Comparison of ENCODE assay signal across 9 mouse cellular contexts in genomic region chr5:107947548-107947947, GRCm38 (mm10). TPM values are rescaled to one million over a fixed set of nuclear protein-coding genes. Genes with fewer than 3 reads are reported as not detected.
DNase-seq lines count a peak whose midpoint lies in the region; ATAC-seq and TF ChIP-seq lines count a peak whose summit lies in the region.
"Had no signal": no experiment of that assay in that cellular context is flagged by ENCODE, and none has a peak within 500 bp of the region (broad histone marks: within the 10 kb centered on the region; RNA-seq: fewer than 3 reads in every experiment).

No protein-coding gene starts in this region.

- DNase-seq in hindbrain, embryonic 14.5 days (ENCODE audit: low spot score), result peak; percentile 57
- DNase-seq in MN1 (ENCODE audit: low spot score), result peak; percentile 31
- peak; percentile 48 to 81 for DNase-seq in cerebellum, adult 2 months
- DNase-seq in limb, embryonic 14.5 days (ENCODE audit: low spot score), result peak; percentile 78
- no peak for DNase-seq in ovary, adult 18-20 months (ENCODE audit: low spot score)
- no peak for DNase-seq in thymus, postnatal 14 days

- WGBS in hindbrain, embryonic 14.5 days, result 67% methylated on average over 2 of the region's 2 CpGs
- 80% methylated on average over 2 of the region's 2 CpGs for WGBS in hindbrain, embryonic 13.5 days
- WGBS in cerebellum, adult 2 months, result 14% methylated on average over 2 of the region's 2 CpGs
- WGBS in limb, embryonic 14.5 days, result 40% methylated on average over 2 of the region's 2 CpGs

- H3K4me3 ChIP-seq in hindbrain, embryonic 14.5 days (replicated peaks; ENCODE audit: low read length), result no peak overlapping the region
- no peak overlapping the region for H3K4me3 ChIP-seq in hindbrain, embryonic 13.5 days
- no peak overlapping the region for H3K4me3 ChIP-seq in cerebellum, adult 2 months (replicated peaks; ENCODE audit: insufficient read depth, low read depth, low read length)
- H3K4me3 ChIP-seq in limb, embryonic 14.5 days (replicated peaks; ENCODE audit: low read length), result no peak overlapping the region
- H3K4me3 ChIP-seq: erythroblast, embryonic 14.5 days had no signal

- H3K9me3 ChIP-seq in hindbrain, embryonic 14.5 days (ENCODE audit: control insufficient read depth, low read length), result no peaks in the 10 kb centered on the region
- no peaks in the 10 kb centered on the region for H3K9me3 ChIP-seq in hindbrain, embryonic 13.5 days
- no peaks in the 10 kb centered on the region for H3K9me3 ChIP-seq in limb, embryonic 14.5 days (ENCODE audit: control insufficient read depth, low read length)

- ATAC-seq in hindbrain, embryonic 14.5 days (ENCODE audit: low FRiP score), result peak; percentile 24; the same call in 1 of the 2 replicates
- no peak for ATAC-seq in hindbrain, embryonic 13.5 days (ENCODE audit: low FRiP score)
- peak; percentile 62 for ATAC-seq in limb, embryonic 14.5 days (ENCODE audit: low FRiP score, low read depth)
- ATAC-seq in activated CD4-positive, CD25-positive, alpha-beta regulatory T cell, adult 4 months, result no peak

- no peaks in the 10 kb centered on the region for H3K27me3 ChIP-seq in hindbrain, embryonic 14.5 days (ENCODE audit: control insufficient read depth, insufficient read depth, low read length)
- no peaks in the 10 kb centered on the region for H3K27me3 ChIP-seq in hindbrain, embryonic 13.5 days
- no peaks in the 10 kb centered on the region for H3K27me3 ChIP-seq in cerebellum, adult 2 months (ENCODE audit: control insufficient read depth, insufficient read depth, low read length)
- H3K27me3 ChIP-seq in limb, embryonic 14.5 days (ENCODE audit: control insufficient read depth, insufficient read depth, low read length), result no peaks in the 10 kb centered on the region

- H3K4me1 ChIP-seq in hindbrain, embryonic 14.5 days (replicated peaks; ENCODE audit: control insufficient read depth, insufficient read depth, low read length), result no peaks in the 10 kb centered on the region
- no peaks in the 10 kb centered on the region for H3K4me1 ChIP-seq in hindbrain, embryonic 13.5 days (replicated peaks)
- peaks cover 6% of the 10 kb centered on the region; the same call in 1 of the 2 replicates for H3K4me1 ChIP-seq in cerebellum, adult 2 months (ENCODE audit: control insufficient read depth, insufficient read depth, low read length)
- no peaks in the 10 kb centered on the region for H3K4me1 ChIP-seq in limb, embryonic 14.5 days (ENCODE audit: control insufficient read depth, insufficient read depth, low read length)

- no peak for TF ChIP-seq CTCF in cerebellum, adult 2 months (IDR thresholded peaks at IDR 0.05; ENCODE audit: borderline replicate concordance, insufficient read depth, low read depth, low read length)

- H3K27ac ChIP-seq in hindbrain, embryonic 14.5 days, result no peak overlapping the region
- H3K27ac ChIP-seq in hindbrain, embryonic 13.5 days, result no peak overlapping the region
- H3K27ac ChIP-seq in cerebellum, adult 2 months (ENCODE audit: insufficient read depth, low read length), result 0 out of 2 replicates have a peak overlapping the region, but pooled peaks have one; percentile 7
- no peak overlapping the region for H3K27ac ChIP-seq in limb, embryonic 14.5 days (replicated peaks; ENCODE audit: low read depth, low read length)

- H3K9ac ChIP-seq in hindbrain, embryonic 14.5 days, result no peak overlapping the region
- H3K9ac ChIP-seq in hindbrain, embryonic 13.5 days, result no peak overlapping the region
- H3K9ac ChIP-seq in limb, embryonic 14.5 days (ENCODE audit: low read depth, low read length, severe bottlenecking), result no peak overlapping the region

- H3K4me2 ChIP-seq in hindbrain, embryonic 14.5 days (replicated peaks), result no peak overlapping the region
- H3K4me2 ChIP-seq in hindbrain, embryonic 13.5 days, result no peak overlapping the region
- no peak overlapping the region for H3K4me2 ChIP-seq in limb, embryonic 14.5 days (replicated peaks; ENCODE audit: low read depth, low read length, severe bottlenecking)

- H3K36me3 ChIP-seq in hindbrain, embryonic 14.5 days (replicated peaks; ENCODE audit: control insufficient read depth, insufficient read depth), result no peaks in the 10 kb centered on the region
- H3K36me3 ChIP-seq in hindbrain, embryonic 13.5 days, result no peaks in the 10 kb centered on the region
- no peaks in the 10 kb centered on the region for H3K36me3 ChIP-seq in limb, embryonic 14.5 days (ENCODE audit: control insufficient read depth, insufficient read depth, low read length)

- no peak for TF ChIP-seq POLR2A in cerebellum, adult 2 months (IDR thresholded peaks at IDR 0.05; ENCODE audit: borderline replicate concordance, insufficient read depth, low read length)
- TF ChIP-seq POLR2A in limb, embryonic 14.5 days (IDR thresholded peaks at IDR 0.05; ENCODE audit: borderline replicate concordance, extremely low read depth, insufficient read depth, insufficient read length), result no peak

RNA-seq across cellular contexts. Expression of gene Fam69a, which starts 39.3 kb away (rescaled TPM):
- 68.0 and 70.4 TPM in 2 replicates for polyA plus RNA-seq in hindbrain, embryonic 14.5 days (2014; fragmentation: Nextera tagmentation; extraction: Ambion mirVana)
- polyA plus RNA-seq in hindbrain, embryonic 13.5 days (2015; fragmentation: Nextera tagmentation; extraction: Ambion mirVana), result 44.6 and 49.3 TPM in 2 replicates
- 30.9 and 32.4 TPM in 2 replicates for polyA plus RNA-seq in cerebellum, adult 2 months (2012; rRNA removed)
- 6.4 and 8.9 TPM in 2 replicates for polyA plus RNA-seq in limb, embryonic 14.5 days (2012; rRNA removed)
- 30.1 and 31.3 TPM in 2 replicates for polyA plus RNA-seq in limb, embryonic 14.5 days (2014; fragmentation: Nextera tagmentation; extraction: Ambion mirVana)
- 10 to 100 TPM; 61.9 to 92.8 TPM for polyA plus RNA-seq in activated CD4-positive, CD25-positive, alpha-beta regulatory T cell, adult 4 months (2017; shearing (Covaris generic))

RNA-seq across cellular contexts. Expression of gene Rpl5, which starts 47.2 kb away (rescaled TPM):
- 52.2 and 62.2 TPM in 2 replicates for polyA plus RNA-seq in hindbrain, embryonic 14.5 days (2014; fragmentation: Nextera tagmentation; extraction: Ambion mirVana)
- polyA plus RNA-seq in hindbrain, embryonic 13.5 days (2015; fragmentation: Nextera tagmentation; extraction: Ambion mirVana), result 62.5 and 68.2 TPM in 2 replicates
- 75.5 and 81.9 TPM in 2 replicates for polyA plus RNA-seq in cerebellum, adult 2 months (2012; rRNA removed)
- polyA plus RNA-seq in limb, embryonic 14.5 days (2012; rRNA removed), result 257 and 273 TPM in 2 replicates
- 66.4 and 68.7 TPM in 2 replicates for polyA plus RNA-seq in limb, embryonic 14.5 days (2014; fragmentation: Nextera tagmentation; extraction: Ambion mirVana)
- polyA plus RNA-seq in activated CD4-positive, CD25-positive, alpha-beta regulatory T cell, adult 4 months (2017; shearing (Covaris generic)), result 10 to 100 TPM; 71.9 to 81.2 TPM

Comparison
In these comparisons a context has a peak if more than half of its experiments do, and no peak if none do; other contexts are left out.
1. ATAC-seq: peak in hindbrain, embryonic 14.5 days (single experiment) and limb, embryonic 14.5 days (single experiment); none in hindbrain, embryonic 13.5 days (single experiment) and activated CD4-positive, CD25-positive, alpha-beta regulatory T cell, adult 4 months (single experiment).
2. DNase-seq: peak in hindbrain, embryonic 14.5 days (single experiment), MN1 (single experiment), cerebellum, adult 2 months (2 of 2) and limb, embryonic 14.5 days (single experiment); none in ovary, adult 18-20 months (single experiment) and thymus, postnatal 14 days (single experiment).